Mouse (Mus musculus) hindbrain, embryonic 15.5 days (tissue): ENCODE results near the gene Taf9. TPM values are rescaled to one million over a fixed set of nuclear protein-coding genes. Genes with fewer than 3 reads are reported as not detected.

Source experiments
- ATAC-seq: fragments of 200-750 bp; cut with Nextera tagmentation; 2 replicates; pipeline ENCODE4 v1.8.0; 2017; ENCODE audit warnings: low read depth, moderate number of reproducible peaks, moderate TSS enrichment; ENCODE audit not compliant: low FRiP score
- H3K27ac ChIP-seq: fragments of 300-500 bp; sonication (generic); replicated peaks from 2 replicates; pipeline ENCODE4 v1.5.1; 2015; ENCODE audit warnings: mild to moderate bottlenecking, inconsistent platforms
- H3K27me3 ChIP-seq: fragments of 300-500 bp; sonication (generic); 2 replicates; pipeline ENCODE4 v1.6.1; 2015; ENCODE audit warnings: control low read depth, inconsistent platforms
- H3K36me3 ChIP-seq: fragments of 300-500 bp; sonication (generic); 2 replicates; pipeline ENCODE4 v1.6.1; 2015; ENCODE audit warnings: control low read depth, inconsistent platforms
- H3K4me1 ChIP-seq: fragments of 300-500 bp; sonication (generic); replicated peaks from 2 replicates; pipeline ENCODE4 v1.6.1; 2015; ENCODE audit warnings: control low read depth, inconsistent platforms
- H3K4me2 ChIP-seq: fragments of 300-500 bp; sonication (generic); 2 replicates; pipeline ENCODE4 v1.6.1; 2015; ENCODE audit warnings: moderate library complexity, mild to moderate bottlenecking, inconsistent platforms
- H3K4me3 ChIP-seq: fragments of 300-500 bp; sonication (generic); 2 replicates; pipeline ENCODE4 v1.5.1; 2015; ENCODE audit warnings: mild to moderate bottlenecking, inconsistent platforms
- H3K9ac ChIP-seq: fragments of 300-500 bp; sonication (generic); 2 replicates; pipeline ENCODE4 v1.6.1; 2015; ENCODE audit warnings: inconsistent platforms
- H3K9me3 ChIP-seq: fragments of 300-500 bp; sonication (generic); 2 replicates; pipeline ENCODE4 v1.6.1; 2016; ENCODE audit warnings: control low read depth, inconsistent platforms
- WGBS: fragments of 180-500 bp; shearing (Covaris S2); methylation state at CpG from one replicate; pipeline ENCODE4 v1.1.7; 2015; 5-methylcytosine and 5-hydroxymethylcytosine counted together
- polyA plus RNA-seq: library from polyadenylated mRNA; unstranded; fragments of >200 nt; fragmentation: Nextera tagmentation; extraction: Ambion mirVana; gene quantifications from 2 replicates; pipeline ENCODE4 v1.2.1, GENCODE M21; 2015

Gene Taf9
- polyA plus RNA-seq, 1 experiment from 2014 or later, result 32.2 TPM

DNA sequence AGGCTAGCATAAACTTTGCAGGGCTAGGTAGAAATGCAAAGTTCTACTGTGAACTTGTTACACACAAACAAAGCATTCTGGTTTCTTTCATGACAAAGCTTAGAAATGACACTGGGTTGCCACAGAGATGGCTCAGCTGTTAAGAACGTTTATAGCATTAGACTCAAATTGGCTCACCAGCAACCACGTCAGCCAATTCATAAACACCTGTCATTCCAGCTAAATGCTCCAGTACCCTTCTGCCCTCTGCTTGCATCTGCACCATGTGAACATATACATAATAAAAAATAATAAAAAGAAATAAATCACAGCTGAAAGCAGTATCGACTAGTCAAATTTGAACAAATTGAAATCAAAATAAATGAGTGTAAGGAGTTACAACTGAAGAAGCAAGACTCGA lies 29.1 kb upstream of the Taf9 start:
- H3K9me3 ChIP-seq, result no peaks in the 10 kb centered on the region
- H3K27ac ChIP-seq, result no peak overlapping the region
- H3K36me3 ChIP-seq, result peaks cover 72% of the 10 kb centered on the region
- no peak for ATAC-seq
- WGBS, result 90% methylated on average over 4 of the region's 4 CpGs
- H3K4me1 ChIP-seq, result no peaks in the 10 kb centered on the region
- H3K9ac ChIP-seq, result no peak overlapping the region
- H3K4me3 ChIP-seq, result no peak overlapping the region
- no peak overlapping the region for H3K4me2 ChIP-seq
- peaks cover 12% of the 10 kb centered on the region for H3K27me3 ChIP-seq

DNA sequence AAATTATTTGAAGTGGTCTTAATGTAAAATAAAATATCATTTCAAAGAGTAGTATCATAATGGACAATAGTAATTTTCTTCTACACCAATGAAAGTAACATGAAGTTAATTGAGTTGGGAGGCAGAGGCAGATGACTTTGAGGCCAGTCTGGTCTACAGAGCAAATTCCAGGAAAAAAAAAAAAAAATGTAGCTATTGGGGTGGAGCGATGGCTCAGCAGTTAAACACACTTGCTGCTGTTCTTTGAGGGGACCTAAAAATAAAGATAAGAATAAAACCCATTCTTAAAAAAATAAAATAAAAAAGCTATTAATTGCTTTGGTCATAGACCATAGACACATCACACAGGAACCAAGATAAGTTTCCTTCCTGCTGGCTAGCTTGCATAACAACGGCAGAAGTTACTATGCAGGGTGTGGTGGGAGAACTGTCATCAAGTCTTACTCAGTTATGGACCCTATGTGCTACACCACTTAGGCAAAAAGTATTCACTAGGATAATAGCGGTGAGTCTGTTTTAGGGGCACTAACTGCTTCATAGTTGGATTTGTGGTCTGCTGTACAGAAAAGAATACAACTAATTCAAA lies 17.2 kb upstream of the Taf9 start:
- no peaks in the 10 kb centered on the region for H3K4me1 ChIP-seq
- H3K9ac ChIP-seq, result no peak overlapping the region
- H3K4me2 ChIP-seq, result no peak overlapping the region
- no peak for ATAC-seq
- WGBS, result 96% methylated on average over 3 of the region's 3 CpGs
- no peak overlapping the region for H3K27ac ChIP-seq
- peaks cover 74% of the 10 kb centered on the region for H3K36me3 ChIP-seq
- no peaks in the 10 kb centered on the region for H3K9me3 ChIP-seq
- no peak overlapping the region for H3K4me3 ChIP-seq
- no peaks in the 10 kb centered on the region for H3K27me3 ChIP-seq

DNA sequence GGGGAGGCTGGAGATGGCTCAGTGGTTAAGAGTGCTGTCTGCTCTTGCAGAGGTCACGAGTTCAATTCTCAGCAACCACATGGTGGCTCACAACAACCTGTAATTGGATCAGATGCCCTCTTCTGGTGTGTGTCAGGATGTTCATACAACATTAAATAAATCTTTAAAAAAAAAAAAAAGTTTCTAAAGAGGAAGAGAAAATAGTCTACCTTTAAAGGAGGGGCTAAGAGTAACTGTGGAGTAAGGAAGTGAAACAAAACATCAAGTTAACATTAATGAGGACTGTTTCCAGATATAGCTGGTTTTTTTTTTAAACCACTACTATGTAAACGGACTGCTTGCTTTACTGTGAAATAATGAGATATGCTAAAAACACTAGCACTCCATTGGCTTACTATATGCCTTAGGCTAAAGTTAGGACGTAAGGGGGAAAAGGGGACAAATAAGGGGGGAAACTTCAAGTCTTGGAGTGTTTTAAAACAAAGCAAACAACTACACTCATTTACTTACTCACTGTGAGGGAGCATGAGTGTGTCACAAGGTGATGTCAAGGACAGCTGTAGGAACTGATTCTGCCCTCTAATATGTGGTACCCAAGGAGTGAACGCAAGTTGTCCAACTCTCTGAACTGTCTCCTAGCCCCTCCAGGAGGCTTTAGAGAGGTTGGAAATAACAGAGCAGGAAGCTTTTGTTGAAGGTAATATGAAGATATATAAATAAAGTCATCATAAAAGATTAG lies 8.7 kb upstream of the Taf9 start:
- Histone ChIP-seq H3K27ac (no peak overlapping the region), H3K9me3 (no peaks in the 10 kb centered on the region), H3K9ac (no peak overlapping the region), H3K4me2 (no peak overlapping the region), H3K36me3 (peaks cover 80% of the 10 kb centered on the region), H3K4me3 (no peak overlapping the region), H3K27me3 (no peaks in the 10 kb centered on the region), H3K4me1 (no peaks in the 10 kb centered on the region)
- ATAC-seq, result no peak
- WGBS, result 93% methylated on average over 4 of the region's 4 CpGs

DNA sequence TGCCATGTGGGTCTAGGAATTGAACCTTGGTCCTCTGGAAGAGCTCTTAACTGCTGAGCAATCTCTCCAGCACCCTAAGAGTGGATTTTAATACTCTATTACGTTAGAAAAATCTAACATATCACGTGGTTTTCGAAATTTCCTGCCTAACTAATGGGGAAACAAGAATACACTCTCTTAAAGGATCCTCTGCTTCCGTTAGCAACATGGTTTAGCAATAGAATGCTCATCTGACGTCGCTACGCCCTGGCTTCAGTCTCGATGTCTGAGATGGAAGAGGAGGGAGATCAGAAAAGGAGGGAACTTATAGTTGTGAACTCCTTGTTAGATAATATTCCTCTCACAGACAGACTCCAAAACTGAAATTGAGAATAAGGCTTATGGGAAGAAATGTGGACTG lies 3.2 kb upstream of the Taf9 start:
- 96% methylated on average over 8 of the region's 8 CpGs for WGBS
- peaks cover 10% of the 10 kb centered on the region for H3K4me1 ChIP-seq
- peaks cover 40% of the 10 kb centered on the region for H3K36me3 ChIP-seq
- no peak for ATAC-seq
- no peaks in the 10 kb centered on the region for H3K27me3 ChIP-seq
- H3K4me3 ChIP-seq, result no peak overlapping the region
- H3K4me2 ChIP-seq, result no peak overlapping the region
- no peak overlapping the region for H3K27ac ChIP-seq
- no peak overlapping the region for H3K9ac ChIP-seq
- no peaks in the 10 kb centered on the region for H3K9me3 ChIP-seq

DNA sequence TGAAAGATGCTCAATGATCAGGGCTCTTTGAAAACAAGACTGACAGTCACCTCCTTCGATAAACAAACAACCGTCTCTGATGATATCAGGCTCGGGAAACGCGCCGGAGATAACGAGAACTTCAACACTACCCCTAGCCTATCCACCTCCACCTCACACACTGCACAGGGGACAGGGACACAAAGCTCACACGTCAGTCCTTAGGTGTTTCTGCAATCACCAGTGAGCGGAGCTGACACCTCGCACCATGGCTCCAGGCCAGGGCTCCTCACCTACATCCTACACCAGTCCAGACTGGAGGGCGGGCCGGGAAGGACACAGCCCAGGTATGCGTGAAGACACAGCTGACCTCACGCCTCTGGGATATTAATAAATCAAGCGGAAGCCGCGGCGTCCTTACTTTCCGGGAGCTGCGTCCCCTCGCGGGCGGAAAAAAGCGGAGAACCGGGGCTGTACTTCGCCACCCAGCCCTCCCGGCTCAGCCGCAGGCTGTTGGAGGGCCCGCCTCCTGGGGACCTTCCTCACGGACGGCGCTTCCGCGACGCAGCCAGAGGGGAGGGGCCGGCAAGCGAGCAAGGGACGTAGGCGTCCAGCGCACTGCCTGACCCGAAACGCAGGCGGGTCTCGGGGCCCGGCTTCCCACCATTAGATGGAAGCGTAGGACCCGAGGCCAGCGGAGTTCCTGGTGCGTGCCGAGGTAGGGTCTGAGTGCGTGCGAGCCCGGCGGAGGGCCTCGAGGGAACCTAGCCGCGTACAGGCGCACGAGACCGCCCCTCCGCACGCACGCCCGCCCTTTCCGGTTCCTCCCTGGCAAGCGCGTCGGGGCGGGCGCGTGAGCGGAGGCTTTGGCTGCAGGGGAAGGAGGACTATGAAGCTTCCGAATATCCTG lies 585 bp upstream of the Taf9 start, which contains the start of the genes Ak6 and Rad17:
Gene Ak6, plus strand, starts transcription at position 430 of the 889 bp plus-strand sequence.
Gene Rad17, minus strand, starts transcription at position 502 of the 889 bp plus-strand sequence.
- no peaks in the 10 kb centered on the region for H3K27me3 ChIP-seq
- H3K9me3 ChIP-seq, result no peaks in the 10 kb centered on the region
- H3K9ac ChIP-seq, result peak within 1 kb of the TSS; percentile 73
- H3K27ac ChIP-seq, result peak within 1 kb of the TSS; percentile 98
- under 1% methylated on average over 61 of the region's 73 CpGs for WGBS
- H3K4me1 ChIP-seq, result peaks cover 15% of the 10 kb centered on the region
- ATAC-seq, result peak; percentile 98
- peak within 1 kb of the TSS; percentile 79 for H3K4me3 ChIP-seq
- H3K36me3 ChIP-seq, result peaks cover 19% of the 10 kb centered on the region
- H3K4me2 ChIP-seq, result peak within 1 kb of the TSS; percentile 76

DNA sequence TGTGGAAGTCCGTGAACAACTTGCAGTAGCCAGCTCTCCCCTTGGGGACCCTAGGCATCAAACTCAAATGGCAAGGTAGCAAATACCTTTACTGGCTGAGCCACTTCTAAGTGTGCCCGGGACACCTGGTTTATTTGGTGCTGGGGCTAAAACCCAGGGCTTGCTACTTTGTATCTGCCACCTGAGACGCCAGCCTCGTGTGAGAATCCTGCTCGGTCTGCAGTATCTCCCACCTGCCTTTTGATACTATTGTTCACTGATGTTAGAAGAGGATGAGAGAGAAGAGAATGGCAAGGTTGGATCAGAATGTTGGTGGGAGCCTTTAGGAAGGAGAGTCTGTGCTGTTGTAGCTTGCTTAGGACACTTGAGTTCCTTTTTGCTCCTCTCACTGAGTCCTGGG lies 6.7 kb downstream of the Taf9 start:
- Histone ChIP-seq H3K4me2 (no peak overlapping the region), H3K9me3 (no peaks in the 10 kb centered on the region), H3K4me1 (peaks cover 4% of the 10 kb centered on the region; the same call in 1 of the 2 replicates), H3K27me3 (no peaks in the 10 kb centered on the region), H3K27ac (no peak overlapping the region), H3K36me3 (peaks cover 6% of the 10 kb centered on the region; the same call in 1 of the 2 replicates), H3K4me3 (no peak overlapping the region), H3K9ac (no peak overlapping the region)
- ATAC-seq, result no peak
- WGBS, result 93% methylated on average over 5 of the region's 5 CpGs

DNA sequence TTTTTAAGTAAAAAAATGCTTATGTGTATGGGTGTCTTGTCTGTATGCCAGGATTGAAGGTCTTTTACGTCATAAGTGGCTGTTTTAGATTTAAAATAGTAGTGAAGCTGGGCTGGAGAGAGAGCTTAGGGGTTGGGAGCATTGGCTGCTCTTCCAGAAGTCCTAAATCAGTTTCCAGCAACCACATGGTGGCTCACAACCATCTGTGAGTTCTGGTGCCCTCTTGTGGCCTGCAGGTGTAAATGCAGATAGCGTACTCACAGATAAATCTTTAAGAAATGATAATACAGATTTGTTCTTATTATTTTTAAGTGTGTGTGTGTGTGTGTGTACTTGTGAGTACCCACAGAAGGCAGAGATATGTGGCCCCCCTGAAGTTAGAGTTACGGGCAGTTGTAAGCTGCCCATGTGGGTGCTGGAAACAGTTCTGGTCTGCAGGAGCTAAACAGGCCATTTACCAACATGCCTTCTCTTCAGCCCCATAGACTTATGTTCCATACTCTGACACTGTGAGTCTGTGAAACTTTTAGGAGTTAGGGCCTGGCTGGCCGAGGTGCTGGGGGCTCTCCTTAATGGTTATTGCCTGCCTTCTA lies 8.6 kb downstream of the Taf9 start:
- ATAC-seq, result no peak; the same call in 1 of the 2 replicates
- Histone ChIP-seq H3K4me1 (no peaks in the 10 kb centered on the region), H3K4me2 (no peak overlapping the region), H3K36me3 (peaks cover 6% of the 10 kb centered on the region; the same call in 1 of the 2 replicates), H3K9me3 (no peaks in the 10 kb centered on the region), H3K9ac (no peak overlapping the region), H3K4me3 (no peak overlapping the region), H3K27me3 (no peaks in the 10 kb centered on the region), H3K27ac (no peak overlapping the region)
- WGBS, result 60% methylated on average over 4 of the region's 4 CpGs

DNA sequence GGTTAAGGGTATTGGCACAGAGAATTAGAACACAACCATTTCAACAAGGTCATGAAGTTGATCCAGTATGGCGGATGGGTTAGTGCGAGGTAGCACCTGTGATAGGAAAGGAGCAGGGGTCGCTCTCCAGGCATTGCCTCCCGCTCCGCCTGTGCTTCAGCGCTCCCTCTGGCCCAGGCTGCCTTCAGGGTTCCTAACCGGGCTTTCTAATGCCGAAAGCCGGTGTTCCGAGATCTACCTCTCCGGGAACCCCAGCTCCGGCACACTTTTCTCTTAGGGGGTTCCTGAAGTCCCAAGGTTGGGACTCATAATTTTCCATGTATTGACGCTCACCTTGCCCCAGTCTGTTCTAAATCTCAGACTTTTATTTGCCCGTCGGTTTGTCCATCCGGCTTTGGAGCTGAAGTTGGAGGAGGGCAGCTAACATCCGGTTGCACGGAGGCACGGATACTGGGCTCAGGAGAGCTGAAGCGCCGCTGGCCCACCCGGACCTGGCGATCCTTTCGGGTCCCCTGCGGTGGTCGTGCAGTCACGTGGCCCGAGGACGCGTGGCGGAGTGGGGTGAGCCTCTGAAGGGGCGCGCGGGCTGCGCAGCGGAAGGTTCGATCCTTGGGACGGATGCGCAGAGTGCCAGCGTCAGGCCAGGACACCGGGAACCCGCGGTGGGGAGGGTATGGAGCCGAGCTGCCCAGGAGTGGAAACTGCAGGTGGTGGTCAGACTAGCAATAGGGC lies 18.1 kb downstream of the Taf9 start, which contains the start of gene Ccdc125:
Gene Ccdc125, plus strand, starts transcription at position 427 of the 732 bp plus-strand sequence.
- Histone ChIP-seq H3K4me2 (peak within 1 kb of the TSS; percentile 95), H3K36me3 (peaks cover 10% of the 10 kb centered on the region), H3K4me3 (peak within 1 kb of the TSS; percentile 51), H3K9me3 (no peaks in the 10 kb centered on the region), H3K4me1 (peaks cover 9% of the 10 kb centered on the region), H3K9ac (peak within 1 kb of the TSS; percentile 35), H3K27ac (no peak within 1 kb of the TSS), H3K27me3 (0 out of 2 replicates have a peak, but pooled peaks cover 2% of the 10 kb centered on the region)
- ATAC-seq, result peak; percentile 65
- under 1% methylated on average over 44 of the region's 44 CpGs for WGBS

DNA sequence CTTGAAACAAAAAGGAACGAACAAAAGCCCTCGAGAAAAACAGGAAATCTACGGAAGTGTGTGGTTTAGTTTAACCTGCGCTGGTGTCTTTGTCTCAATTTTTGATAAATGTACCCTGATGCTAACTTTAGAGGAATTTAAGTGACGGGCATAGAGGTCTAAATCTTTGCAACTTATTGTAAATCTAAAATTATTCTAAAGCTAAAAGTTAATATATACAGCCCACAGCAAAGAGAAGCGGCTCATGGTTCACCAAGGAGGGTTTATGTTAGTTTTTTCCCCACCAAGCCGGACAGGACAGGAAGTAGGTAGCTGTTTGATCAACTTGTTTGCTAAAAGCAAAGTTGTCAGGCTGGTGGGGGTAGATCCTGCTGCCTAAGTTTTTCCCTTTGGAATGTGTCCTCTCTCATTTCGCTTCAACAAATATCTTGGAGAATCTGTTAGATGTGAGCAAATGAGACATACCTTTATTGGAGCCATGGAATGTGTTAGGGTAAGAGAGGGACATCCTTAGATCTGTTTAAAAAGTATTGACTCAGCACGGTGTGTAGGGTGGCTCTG lies 18.9 kb downstream of the Taf9 start:
- H3K9ac ChIP-seq, result peak overlapping the region; percentile 35; the same call in 1 of the 2 replicates
- H3K9me3 ChIP-seq, result no peaks in the 10 kb centered on the region
- no peak for ATAC-seq
- 65% methylated on average over 9 of the region's 9 CpGs for WGBS
- H3K27ac ChIP-seq, result no peak overlapping the region
- H3K4me1 ChIP-seq, result peaks cover 9% of the 10 kb centered on the region
- H3K4me2 ChIP-seq, result peak overlapping the region; percentile 95
- peaks cover 10% of the 10 kb centered on the region for H3K36me3 ChIP-seq
- H3K27me3 ChIP-seq, result 0 out of 2 replicates have a peak, but pooled peaks cover 2% of the 10 kb centered on the region
- H3K4me3 ChIP-seq, result peak overlapping the region; percentile 51

DNA sequence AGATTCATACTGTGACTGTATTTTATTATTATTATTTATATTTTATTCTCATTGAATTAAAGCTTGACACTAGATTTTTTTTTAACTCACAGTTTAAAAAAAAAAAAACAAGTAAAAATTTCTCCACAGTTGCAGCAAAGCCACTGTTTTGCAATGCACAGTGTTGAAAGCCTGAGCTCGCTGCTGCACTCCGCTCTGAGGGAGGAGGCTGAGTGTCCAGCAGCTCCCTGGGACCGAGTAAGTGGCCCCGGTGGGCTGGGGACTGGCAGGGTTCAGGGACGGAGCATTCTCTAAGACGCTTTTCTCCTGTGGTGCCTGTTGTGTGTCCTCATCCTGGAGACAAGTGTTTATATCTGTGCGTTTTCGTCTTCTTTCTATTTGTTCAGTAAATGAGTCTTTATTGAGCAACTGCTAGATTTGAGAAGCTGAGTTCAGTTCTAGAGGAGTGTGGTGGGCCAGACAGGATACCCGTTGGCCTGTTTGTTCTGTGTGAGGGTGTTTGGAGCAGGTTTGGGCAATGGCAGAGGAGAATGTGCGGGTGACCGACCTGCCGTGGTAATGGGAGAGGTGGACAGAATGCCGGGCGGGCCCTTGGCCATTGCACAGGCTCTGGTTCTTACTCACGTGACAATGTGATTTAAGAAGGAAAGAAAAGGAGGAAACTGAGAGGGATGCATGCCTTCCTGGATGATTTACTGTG lies 24.7 kb downstream of the Taf9 start:
- ATAC-seq, result no peak
- Histone ChIP-seq H3K4me1 (no peaks in the 10 kb centered on the region), H3K36me3 (no peaks in the 10 kb centered on the region), H3K9ac (no peak overlapping the region), H3K4me2 (no peak overlapping the region), H3K9me3 (no peaks in the 10 kb centered on the region), H3K4me3 (no peak overlapping the region), H3K27me3 (no peaks in the 10 kb centered on the region), H3K27ac (no peak overlapping the region)
- WGBS, result 88% methylated on average over 15 of the region's 15 CpGs
